Mouse (Mus musculus): ENCODE measurements around the gene Topaz1. TPM values are rescaled to one million over a fixed set of nuclear protein-coding genes. Genes with fewer than 3 reads are reported as not detected.
A peak's percentile ranks its signal among the peaks of the same experiment; 100 is the strongest.

Gene Topaz1
- polyA plus RNA-seq, 1 experiment from 2014 or later, result not detected

DNA sequence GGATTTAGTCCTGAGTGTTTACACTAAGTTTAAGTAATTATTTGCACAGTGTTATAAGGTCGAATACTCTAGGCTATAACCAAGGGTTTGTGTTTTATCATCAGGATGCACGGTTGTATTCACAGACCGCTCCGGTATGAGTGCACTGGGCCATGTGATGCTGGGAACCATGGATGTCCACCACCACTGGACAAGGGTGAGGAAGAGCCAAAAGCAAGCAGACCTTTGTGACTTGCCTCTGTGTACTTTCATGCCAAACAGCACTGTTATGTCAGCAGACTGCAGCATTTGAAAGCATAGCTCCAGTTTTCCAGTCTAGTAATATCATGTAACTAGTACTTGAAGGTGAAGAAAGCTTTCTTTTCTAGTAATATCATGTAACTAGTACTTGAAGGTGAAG lies 79.6 kb downstream of the Topaz1 start:
- peaks cover 30% of the 10 kb centered on the region for H3K36me3 ChIP-seq (ENCODE audit: control insufficient read depth, insufficient read depth, low read length)
- WGBS, result 94% methylated on average over 4 of the region's 4 CpGs

GRCm38 (mm10) chr9:122829826-122830380 lies 82.8 kb downstream of the Topaz1 start:
- no peak overlapping the region for H3K4me3 ChIP-seq (ENCODE audit: low read depth, low read length)
- WGBS, result 91% methylated on average over 4 of the region's 4 CpGs
- H3K9ac ChIP-seq (ENCODE audit: low read depth, low read length), result no peak overlapping the region
- no peaks in the 10 kb centered on the region for H3K27me3 ChIP-seq (ENCODE audit: control insufficient read depth, insufficient read depth, low read depth, low read length)
- ATAC-seq, result no peak
- H3K9me3 ChIP-seq (replicated peaks; ENCODE audit: control insufficient read depth, low read length, poor library complexity, severe bottlenecking), result no peaks in the 10 kb centered on the region
- no peak overlapping the region for H3K27ac ChIP-seq (ENCODE audit: low read length)
- no peak overlapping the region for H3K4me2 ChIP-seq (ENCODE audit: low read length)
- H3K4me1 ChIP-seq (ENCODE audit: control insufficient read depth, insufficient read depth, low read length), result no peaks in the 10 kb centered on the region
- H3K36me3 ChIP-seq (ENCODE audit: control insufficient read depth, insufficient read depth, low read length), result peaks cover 22% of the 10 kb centered on the region

More for the DNA sequence above, 79.6 kb downstream of the Topaz1 start:
- Histone ChIP-seq H3K27me3 (ENCODE audit: control insufficient read depth, insufficient read depth, low read depth, low read length) (no peaks in the 10 kb centered on the region), H3K4me2 (ENCODE audit: low read length) (no peak overlapping the region), H3K27ac (ENCODE audit: low read length) (no peak overlapping the region), H3K9me3 (replicated peaks; ENCODE audit: control insufficient read depth, low read length, poor library complexity, severe bottlenecking) (no peaks in the 10 kb centered on the region), H3K4me1 (ENCODE audit: control insufficient read depth, insufficient read depth, low read length) (no peaks in the 10 kb centered on the region), H3K9ac (ENCODE audit: low read depth, low read length) (no peak overlapping the region), H3K4me3 (ENCODE audit: low read depth, low read length) (no peak overlapping the region)
- ATAC-seq, result no peak

GRCm38 (mm10) chr9:122836126-122836525 lies 89.0 kb downstream of the Topaz1 start:
- no peak overlapping the region for H3K27ac ChIP-seq (ENCODE audit: low read length)
- ATAC-seq, result no peak
- no peak overlapping the region for H3K9ac ChIP-seq (ENCODE audit: low read depth, low read length)
- 75% methylated on average over 9 of the region's 9 CpGs for WGBS
- H3K36me3 ChIP-seq (ENCODE audit: control insufficient read depth, insufficient read depth, low read length), result peaks cover 3% of the 10 kb centered on the region; the same call in 1 of the 2 replicates
- H3K4me3 ChIP-seq (ENCODE audit: low read depth, low read length), result no peak overlapping the region
- no peaks in the 10 kb centered on the region for H3K4me1 ChIP-seq (ENCODE audit: control insufficient read depth, insufficient read depth, low read length)
- no peaks in the 10 kb centered on the region for H3K9me3 ChIP-seq (replicated peaks; ENCODE audit: control insufficient read depth, low read length, poor library complexity, severe bottlenecking)
- H3K4me2 ChIP-seq (ENCODE audit: low read length), result no peak overlapping the region
- H3K27me3 ChIP-seq (ENCODE audit: control insufficient read depth, insufficient read depth, low read depth, low read length), result no peaks in the 10 kb centered on the region

DNA sequence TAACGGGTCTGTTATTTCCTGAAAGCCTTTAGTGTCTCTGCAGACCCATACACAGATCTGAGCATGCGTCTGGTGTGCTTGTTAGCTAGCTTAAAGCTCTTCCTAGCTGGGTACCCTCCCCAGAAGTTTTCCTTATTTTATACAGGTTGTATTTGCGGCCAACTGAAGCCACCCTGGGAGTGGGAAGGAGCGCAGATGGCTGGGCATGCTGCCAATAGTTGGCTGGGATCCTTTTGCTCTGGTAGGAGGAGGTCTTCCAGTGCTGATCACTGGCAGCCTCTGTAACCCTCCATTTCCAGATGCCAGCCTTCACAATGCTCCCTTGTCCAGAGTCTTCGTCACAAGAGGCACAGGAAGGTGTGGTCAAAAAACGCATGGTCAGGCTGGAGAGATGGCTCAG lies 89.6 kb downstream of the Topaz1 start:
- H3K4me2 ChIP-seq (ENCODE audit: low read length), result no peak overlapping the region
- no peaks in the 10 kb centered on the region for H3K9me3 ChIP-seq (replicated peaks; ENCODE audit: control insufficient read depth, low read length, poor library complexity, severe bottlenecking)
- H3K4me1 ChIP-seq (ENCODE audit: control insufficient read depth, insufficient read depth, low read length), result no peaks in the 10 kb centered on the region
- peak; percentile 82 for ATAC-seq
- no peak overlapping the region for H3K9ac ChIP-seq (ENCODE audit: low read depth, low read length)
- peak overlapping the region; percentile 50; the same call in 1 of the 2 replicates for H3K27ac ChIP-seq (ENCODE audit: low read length)
- H3K27me3 ChIP-seq (ENCODE audit: control insufficient read depth, insufficient read depth, low read depth, low read length), result no peaks in the 10 kb centered on the region
- peaks cover 3% of the 10 kb centered on the region; the same call in 1 of the 2 replicates for H3K36me3 ChIP-seq (ENCODE audit: control insufficient read depth, insufficient read depth, low read length)
- WGBS, result 49% methylated on average over 6 of the region's 6 CpGs
- no peak overlapping the region for H3K4me3 ChIP-seq (ENCODE audit: low read depth, low read length)

GRCm38 (mm10) chr9:122837216-122837615 lies 90.1 kb downstream of the Topaz1 start:
- Histone ChIP-seq H3K4me3 (ENCODE audit: low read depth, low read length) (no peak overlapping the region), H3K27me3 (ENCODE audit: control insufficient read depth, insufficient read depth, low read depth, low read length) (no peaks in the 10 kb centered on the region), H3K4me2 (ENCODE audit: low read length) (no peak overlapping the region), H3K27ac (ENCODE audit: low read length) (peak overlapping the region; percentile 50; the same call in 1 of the 2 replicates), H3K9me3 (replicated peaks; ENCODE audit: control insufficient read depth, low read length, poor library complexity, severe bottlenecking) (no peaks in the 10 kb centered on the region), H3K9ac (ENCODE audit: low read depth, low read length) (no peak overlapping the region), H3K36me3 (ENCODE audit: control insufficient read depth, insufficient read depth, low read length) (peaks cover 3% of the 10 kb centered on the region; the same call in 1 of the 2 replicates), H3K4me1 (ENCODE audit: control insufficient read depth, insufficient read depth, low read length) (no peaks in the 10 kb centered on the region)
- WGBS, result 89% methylated on average over 4 of the region's 4 CpGs
- ATAC-seq, result 0 out of 2 replicates have a peak, but pooled peaks have one; percentile 36

GRCm38 (mm10) chr9:122837680-122838079 lies 90.5 kb downstream of the Topaz1 start:
- Histone ChIP-seq H3K27ac (ENCODE audit: low read length) (no peak overlapping the region), H3K4me1 (ENCODE audit: control insufficient read depth, insufficient read depth, low read length) (no peaks in the 10 kb centered on the region), H3K4me2 (ENCODE audit: low read length) (no peak overlapping the region), H3K4me3 (ENCODE audit: low read depth, low read length) (no peak overlapping the region), H3K9ac (ENCODE audit: low read depth, low read length) (no peak overlapping the region), H3K9me3 (replicated peaks; ENCODE audit: control insufficient read depth, low read length, poor library complexity, severe bottlenecking) (no peaks in the 10 kb centered on the region), H3K36me3 (ENCODE audit: control insufficient read depth, insufficient read depth, low read length) (peaks cover 3% of the 10 kb centered on the region; the same call in 1 of the 2 replicates), H3K27me3 (ENCODE audit: control insufficient read depth, insufficient read depth, low read depth, low read length) (no peaks in the 10 kb centered on the region)
- 31% methylated on average over 16 of the region's 16 CpGs for WGBS
- ATAC-seq, result no peak

DNA sequence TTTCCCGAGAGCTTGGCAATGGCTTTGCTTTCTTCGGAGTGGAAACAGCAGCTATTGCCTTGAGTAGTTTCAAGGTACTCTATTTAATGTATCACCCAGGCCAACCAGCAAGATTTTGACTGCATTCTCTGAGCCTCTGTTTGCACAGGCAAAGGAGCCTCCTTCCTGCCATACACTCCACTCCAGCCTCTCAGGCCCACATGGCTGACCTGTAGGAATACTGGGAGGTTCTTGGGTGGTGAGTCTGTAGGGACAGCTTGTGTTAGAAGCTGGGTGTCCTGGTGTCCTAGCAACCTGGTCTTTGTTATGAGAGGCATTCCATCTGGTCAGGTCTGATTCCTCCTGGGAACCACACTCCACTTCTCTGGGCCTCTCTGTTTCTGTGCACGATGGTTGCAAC lies 96.6 kb downstream of the Topaz1 start, which contains the start of gene Gm35549:
TSS of gene Gm35549 (minus strand) at position 276 of the 400 bp plus-strand sequence.
- Histone ChIP-seq H3K4me1 (ENCODE audit: control insufficient read depth, insufficient read depth, low read length) (no peaks in the 10 kb centered on the region), H3K27ac (ENCODE audit: low read length) (no peak within 1 kb of the TSS), H3K9me3 (replicated peaks; ENCODE audit: control insufficient read depth, low read length, poor library complexity, severe bottlenecking) (peaks cover 3% of the 10 kb centered on the region; the same call in 1 of the 2 replicates), H3K36me3 (ENCODE audit: control insufficient read depth, insufficient read depth, low read length) (peaks cover 5% of the 10 kb centered on the region), H3K4me2 (ENCODE audit: low read length) (no peak within 1 kb of the TSS), H3K4me3 (ENCODE audit: low read depth, low read length) (no peak within 1 kb of the TSS), H3K27me3 (ENCODE audit: control insufficient read depth, insufficient read depth, low read depth, low read length) (no peaks in the 10 kb centered on the region), H3K9ac (ENCODE audit: low read depth, low read length) (no peak within 1 kb of the TSS)
- 86% methylated on average over 3 of the region's 3 CpGs for WGBS
- ATAC-seq, result no peak

DNA sequence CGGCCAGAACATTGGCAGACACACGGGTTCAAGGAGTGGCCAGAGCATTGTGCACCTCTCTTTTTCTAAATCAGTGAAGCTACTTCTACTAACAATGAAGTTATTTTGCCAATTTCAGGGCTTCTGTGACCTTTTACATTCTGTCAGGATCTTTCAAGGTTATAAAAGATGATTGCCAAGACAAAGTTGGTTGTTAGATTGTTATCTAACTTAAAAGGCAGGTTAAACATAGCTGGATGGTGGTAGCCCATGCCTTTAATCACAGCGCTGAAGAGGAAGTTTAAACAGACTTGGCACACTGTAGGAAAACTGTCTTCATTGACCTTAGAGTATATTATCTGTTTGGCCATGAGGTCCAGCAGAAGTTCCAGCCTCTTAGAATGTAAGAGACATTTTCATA lies 98.5 kb downstream of the Topaz1 start:
- Histone ChIP-seq H3K27ac (ENCODE audit: low read length) (no peak overlapping the region), H3K4me3 (ENCODE audit: low read depth, low read length) (no peak overlapping the region), H3K9me3 (replicated peaks; ENCODE audit: control insufficient read depth, low read length, poor library complexity, severe bottlenecking) (peaks cover 3% of the 10 kb centered on the region; the same call in 1 of the 2 replicates), H3K9ac (ENCODE audit: low read depth, low read length) (no peak overlapping the region), H3K27me3 (ENCODE audit: control insufficient read depth, insufficient read depth, low read depth, low read length) (no peaks in the 10 kb centered on the region), H3K4me1 (ENCODE audit: control insufficient read depth, insufficient read depth, low read length) (no peaks in the 10 kb centered on the region), H3K36me3 (ENCODE audit: control insufficient read depth, insufficient read depth, low read length) (peaks cover 15% of the 10 kb centered on the region), H3K4me2 (ENCODE audit: low read length) (no peak overlapping the region)
- no peak for ATAC-seq
- 88% methylated on average over 3 of the region's 3 CpGs for WGBS

DNA sequence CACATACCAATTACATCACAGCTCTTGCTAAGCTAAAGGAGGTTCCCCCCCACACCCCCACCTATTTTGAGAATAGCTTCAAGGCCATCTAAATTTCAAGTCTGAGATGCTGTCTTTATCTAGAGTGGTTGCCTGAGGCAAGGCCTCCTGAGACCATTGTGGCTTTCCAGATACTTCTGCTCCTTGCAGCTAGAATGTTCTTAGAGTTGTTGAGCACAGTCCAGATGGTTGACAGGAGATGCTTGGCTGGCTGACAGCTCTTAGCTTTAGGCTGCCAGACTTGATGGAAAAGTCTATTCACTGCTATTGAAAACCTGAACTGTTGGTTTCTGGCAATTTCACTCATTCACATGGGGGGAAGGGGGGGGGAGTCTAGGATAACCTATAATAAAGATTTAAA lies 99.0 kb downstream of the Topaz1 start:
- ATAC-seq, result no peak
- no peak overlapping the region for H3K27ac ChIP-seq (ENCODE audit: low read length)
- H3K27me3 ChIP-seq (ENCODE audit: control insufficient read depth, insufficient read depth, low read depth, low read length), result no peaks in the 10 kb centered on the region
- H3K4me1 ChIP-seq (ENCODE audit: control insufficient read depth, insufficient read depth, low read length), result no peaks in the 10 kb centered on the region
- H3K9ac ChIP-seq (ENCODE audit: low read depth, low read length), result no peak overlapping the region
- H3K4me3 ChIP-seq (ENCODE audit: low read depth, low read length), result no peak overlapping the region
- H3K4me2 ChIP-seq (ENCODE audit: low read length), result no peak overlapping the region
- H3K36me3 ChIP-seq (ENCODE audit: control insufficient read depth, insufficient read depth, low read length), result peaks cover 18% of the 10 kb centered on the region
- peaks cover 3% of the 10 kb centered on the region; the same call in 1 of the 2 replicates for H3K9me3 ChIP-seq (replicated peaks; ENCODE audit: control insufficient read depth, low read length, poor library complexity, severe bottlenecking)
